Mouse (Mus musculus) lung, embryonic 14.5 days (tissue): ENCODE results near the gene Lrit2. TPM values are rescaled to one million over a fixed set of nuclear protein-coding genes. Genes with fewer than 3 reads are reported as not detected.
A peak's percentile ranks its signal among the peaks of the same experiment; 100 is the strongest.

Source experiments
- ATAC-seq: fragments of 200-750 bp; cut with Nextera tagmentation; 2 replicates; pipeline ENCODE4 v1.8.0; 2017; ENCODE audit warnings: mild to moderate bottlenecking, moderate TSS enrichment, moderate library complexity; ENCODE audit not compliant: insufficient read depth
- DNase-seq: peaks from one replicate; pipeline ENCODE4 v3.0.0-alpha.2; 2015
- H3K27ac ChIP-seq: fragments of 300-500 bp; sonication (generic); 2 replicates; pipeline ENCODE4 v1.5.1; 2014; ENCODE audit warnings: low read depth, mild to moderate bottlenecking, moderate library complexity
- H3K27me3 ChIP-seq: fragments of 300-500 bp; sonication (generic); 2 replicates; pipeline ENCODE4 v1.6.1; 2014; ENCODE audit warnings: low read length, control low read depth; ENCODE audit not compliant: insufficient read depth
- H3K36me3 ChIP-seq: fragments of 300-500 bp; sonication (generic); 2 replicates; pipeline ENCODE4 v1.6.1; 2014; ENCODE audit warnings: control low read depth; ENCODE audit not compliant: insufficient read depth
- H3K4me1 ChIP-seq: fragments of 300-500 bp; sonication (generic); 2 replicates; pipeline ENCODE4 v1.6.1; 2014; ENCODE audit warnings: antibody characterized with exemption, control low read depth; ENCODE audit not compliant: insufficient read depth
- H3K4me2 ChIP-seq: fragments of 300-500 bp; sonication (generic); 2 replicates; pipeline ENCODE4 v1.6.1; 2014; ENCODE audit warnings: mild to moderate bottlenecking
- H3K4me3 ChIP-seq: fragments of 300-500 bp; sonication (generic); 2 replicates; pipeline ENCODE4 v1.5.1; 2014; ENCODE audit warnings: low read depth, low read length
- H3K9ac ChIP-seq: fragments of 300-500 bp; sonication (generic); 2 replicates; pipeline ENCODE4 v1.6.1; 2014
- H3K9me3 ChIP-seq: fragments of 300-500 bp; sonication (generic); 2 replicates; pipeline ENCODE4 v1.6.1; 2016; ENCODE audit warnings: low read depth, low read length, control low read depth
- CTCF ChIP-seq: IDR thresholded peaks from 2 replicates; pipeline ENCODE4 v1.5.1; 2016; ENCODE audit warnings: antibody characterized with exemption, low read depth
- WGBS: fragments of 180-500 bp; shearing (Covaris S2); extraction: QIAGEN DNeasy Blood & Tissue Kit; methylation state at CpG from one replicate; pipeline ENCODE4 v1.1.7; 2014; 5-methylcytosine and 5-hydroxymethylcytosine counted together
- polyA plus RNA-seq: library from polyadenylated mRNA; unstranded; fragments of >200 nt; fragmentation: Nextera tagmentation; extraction: Ambion mirVana; gene quantifications from 2 replicates; pipeline ENCODE4 v1.2.1, GENCODE M21; 2014

Lrit2 gene
- polyA plus RNA-seq = not detected in 2 replicates

- WGBS = 73% methylated on average over 5 of the region's 5 CpGs
These were observed at the start of gene Lrit2 for GRCm38 (mm10) chr14:37067629-37068028. TSS of gene Lrit2 (plus strand) at chr14:37067929.

GRCm38 (mm10) chr14:37027248-37027933 is 40.3 kb upstream of the Lrit2 start:
- H3K9me3 ChIP-seq = no peaks in the 10 kb centered on the region
- no peaks in the 10 kb centered on the region for H3K36me3 ChIP-seq
- H3K9ac ChIP-seq = no peak overlapping the region
- no peak for DNase-seq
- no peak overlapping the region for H3K4me2 ChIP-seq
- H3K4me1 ChIP-seq = no peaks in the 10 kb centered on the region
- no peak for TF ChIP-seq CTCF
- no peak for ATAC-seq
- H3K4me3 ChIP-seq = no peak overlapping the region
- WGBS = 60% methylated on average over 4 of the region's 4 CpGs
- no peaks in the 10 kb centered on the region for H3K27me3 ChIP-seq
- no peak overlapping the region for H3K27ac ChIP-seq

More at GRCm38 (mm10) chr14:37067629-37068028, at the start of gene Lrit2:
- no peak for ATAC-seq
- Histone ChIP-seq H3K4me3 (no peak within 1 kb of the TSS), H3K9ac (no peak within 1 kb of the TSS), H3K27me3 (no peaks in the 10 kb centered on the region), H3K4me1 (no peaks in the 10 kb centered on the region), H3K36me3 (no peaks in the 10 kb centered on the region), H3K9me3 (no peaks in the 10 kb centered on the region), H3K4me2 (no peak within 1 kb of the TSS), H3K27ac (no peak within 1 kb of the TSS)
- no peak for DNase-seq
- no peak for TF ChIP-seq CTCF

GRCm38 (mm10) chr14:37027951-37028350 is 39.8 kb upstream of the Lrit2 start:
- H3K4me2 ChIP-seq = no peak overlapping the region
- ATAC-seq = no peak
- no peaks in the 10 kb centered on the region for H3K9me3 ChIP-seq
- no peak overlapping the region for H3K4me3 ChIP-seq
- H3K4me1 ChIP-seq = no peaks in the 10 kb centered on the region
- DNase-seq = no peak
- 86% methylated on average over 3 of the region's 3 CpGs for WGBS
- no peaks in the 10 kb centered on the region for H3K27me3 ChIP-seq
- no peak overlapping the region for H3K9ac ChIP-seq
- TF ChIP-seq CTCF = no peak
- no peaks in the 10 kb centered on the region for H3K36me3 ChIP-seq
- H3K27ac ChIP-seq = no peak overlapping the region

GRCm38 (mm10) chr14:37028555-37028954 is 39.2 kb upstream of the Lrit2 start:
- 76% methylated on average over 3 of the region's 3 CpGs for WGBS
- TF ChIP-seq CTCF = no peak
- no peak for ATAC-seq

GRCm38 (mm10) chr14:37032481-37033104 is 35.1 kb upstream of the Lrit2 start:
- no peak overlapping the region for H3K27ac ChIP-seq
- no peak overlapping the region for H3K9ac ChIP-seq
- WGBS = 51% methylated on average over 11 of the region's 11 CpGs
- ATAC-seq (no peak), DNase-seq (peak; percentile 56)
- H3K27me3 ChIP-seq = no peaks in the 10 kb centered on the region
- no peak overlapping the region for H3K4me3 ChIP-seq
- no peaks in the 10 kb centered on the region for H3K9me3 ChIP-seq
- H3K4me1 ChIP-seq = no peaks in the 10 kb centered on the region
- TF ChIP-seq CTCF = no peak
- H3K36me3 ChIP-seq = no peaks in the 10 kb centered on the region
- H3K4me2 ChIP-seq = no peak overlapping the region

More at GRCm38 (mm10) chr14:37028555-37028954, 39.2 kb upstream of the Lrit2 start:
- DNase-seq = no peak
- H3K4me3 ChIP-seq = no peak overlapping the region
- no peak overlapping the region for H3K27ac ChIP-seq
- no peaks in the 10 kb centered on the region for H3K27me3 ChIP-seq
- H3K4me2 ChIP-seq = no peak overlapping the region
- no peaks in the 10 kb centered on the region for H3K4me1 ChIP-seq
- no peak overlapping the region for H3K9ac ChIP-seq
- no peaks in the 10 kb centered on the region for H3K36me3 ChIP-seq
- H3K9me3 ChIP-seq = no peaks in the 10 kb centered on the region

- 13% methylated on average over 7 of the region's 7 CpGs for WGBS
- Histone ChIP-seq H3K27ac (no peak overlapping the region), H3K4me2 (no peak overlapping the region), H3K4me1 (no peaks in the 10 kb centered on the region), H3K9ac (no peak overlapping the region), H3K4me3 (no peak overlapping the region), H3K36me3 (no peaks in the 10 kb centered on the region), H3K9me3 (no peaks in the 10 kb centered on the region), H3K27me3 (no peaks in the 10 kb centered on the region)
- peak; percentile 83 for DNase-seq
- ATAC-seq = no peak
- TF ChIP-seq CTCF = peak; percentile 92
These were observed 34.5 kb upstream of the Lrit2 start for GRCm38 (mm10) chr14:37033241-37033640.

- TF ChIP-seq CTCF = peak; percentile 25; the same call in 1 of the 2 replicates
These were observed 33.3 kb upstream of the Lrit2 start for GRCm38 (mm10) chr14:37034432-37034831.

More at GRCm38 (mm10) chr14:37034432-37034831, 33.3 kb upstream of the Lrit2 start:
- ATAC-seq = no peak
- no peak overlapping the region for H3K4me3 ChIP-seq
- no peaks in the 10 kb centered on the region for H3K9me3 ChIP-seq
- no peaks in the 10 kb centered on the region for H3K36me3 ChIP-seq
- no peak overlapping the region for H3K4me2 ChIP-seq
- H3K4me1 ChIP-seq = no peaks in the 10 kb centered on the region
- DNase-seq = peak; percentile 6
- H3K27me3 ChIP-seq = no peaks in the 10 kb centered on the region
- H3K27ac ChIP-seq = no peak overlapping the region
- WGBS = 46% methylated on average over 5 of the region's 5 CpGs
- H3K9ac ChIP-seq = no peak overlapping the region
